Mouse (Mus musculus) granulocyte monocyte progenitor cell, adult 5-6 weeks (primary cell): ENCODE results near the gene Rapgef4. TPM values are rescaled to one million over a fixed set of nuclear protein-coding genes. Genes with fewer than 3 reads are reported as not detected.

Source experiments
- ATAC-seq: replicated peaks from 2 replicates; pipeline ENCODE4 v1.8.0; 2016; ENCODE audit warnings: mild to moderate bottlenecking, moderate TSS enrichment, inconsistent platforms; ENCODE audit not compliant: poor library complexity, severe bottlenecking
- total RNA-seq, 2 experiments: library from RNA; stranded (forward) in 1 of 2; stranded (reverse) in 1 of 2; fragments of 200-712, 200-1000 nt in 1 of 2; fragments of >200 nt in 1 of 2; fragmentation: Nextera tagmentation in 1 of 2; gene quantifications; 2 replicates each; pipeline ENCODE4 v1.2.3; 2014 to 2017

Gene Rapgef4
- total RNA-seq, 2 experiments from 2014 or later = 2.6 to 5.3 TPM

DNA sequence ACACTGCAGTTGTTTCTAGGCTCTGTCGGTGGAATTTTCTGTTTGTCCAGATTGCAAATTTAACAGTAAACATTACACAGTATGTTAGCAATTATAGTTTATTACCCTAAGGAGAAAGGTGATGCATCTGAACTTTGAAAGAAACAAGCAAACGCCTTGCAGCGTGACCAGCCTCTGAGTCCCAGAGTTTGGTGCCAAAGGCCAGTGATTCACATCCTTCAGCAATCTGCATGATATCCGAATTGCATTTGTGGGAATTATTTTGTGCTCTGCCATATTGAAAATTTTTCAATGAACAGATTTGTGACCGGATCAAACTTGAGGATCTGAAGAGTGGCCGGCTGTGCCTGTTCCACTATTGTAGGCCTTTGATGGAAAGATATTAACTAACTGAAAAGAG lies 856 bp downstream of the Rapgef4 start:
- no peak for ATAC-seq

DNA sequence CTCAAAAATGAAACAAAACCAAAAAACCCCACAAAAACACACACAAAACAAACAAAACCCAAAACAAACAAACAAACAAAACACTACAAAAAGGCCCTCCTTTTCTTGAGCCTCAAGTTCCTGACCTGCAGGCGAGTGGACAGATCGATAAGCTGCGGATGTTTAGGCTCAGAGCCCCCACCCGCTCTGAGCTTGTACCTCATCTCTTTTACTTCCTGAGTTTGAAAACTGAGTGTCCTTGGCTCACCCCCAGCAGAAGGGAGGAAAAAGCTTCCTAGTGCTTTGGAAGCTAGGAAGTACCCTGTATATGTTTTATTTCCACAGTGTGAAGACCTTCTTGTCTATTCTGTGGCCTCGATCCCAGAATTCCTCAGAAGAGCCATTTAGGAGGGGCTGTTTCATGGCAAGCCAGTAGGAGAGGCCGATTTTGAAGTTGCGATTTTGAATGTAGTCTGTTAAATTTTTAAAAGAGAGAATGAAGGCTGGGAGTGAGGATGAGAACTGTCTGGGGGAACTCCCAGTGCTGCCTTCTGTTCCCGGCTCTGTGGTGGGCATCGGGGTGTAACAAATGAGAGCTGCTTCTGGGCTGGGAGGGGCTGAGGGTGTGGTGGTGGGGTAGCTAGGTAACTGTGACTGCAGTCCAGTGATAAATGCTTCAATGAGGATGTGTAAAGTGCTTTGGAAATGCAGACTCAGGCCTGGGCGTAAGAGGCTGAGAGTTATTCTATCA lies 2.0 kb downstream of the Rapgef4 start:
- ATAC-seq = no peak

DNA sequence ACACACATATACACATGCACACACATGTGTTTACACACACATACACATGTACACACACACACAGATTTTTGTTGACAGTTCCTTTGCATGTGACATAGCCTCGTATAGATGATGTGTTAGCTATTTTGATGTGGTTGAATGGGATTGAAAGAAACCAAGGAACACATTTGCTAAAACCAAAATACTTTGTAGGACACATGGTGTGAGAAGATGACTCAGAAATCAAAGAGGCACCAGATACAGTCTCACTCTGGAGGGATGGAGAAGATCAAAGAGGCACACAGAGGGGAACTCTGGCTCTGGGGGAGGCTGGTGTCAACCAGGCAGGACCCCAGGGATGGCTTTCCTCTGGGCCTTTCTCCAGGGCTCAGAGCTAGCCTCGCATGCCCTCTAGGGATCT lies 4.7 kb downstream of the Rapgef4 start:
- ATAC-seq = no peak

DNA sequence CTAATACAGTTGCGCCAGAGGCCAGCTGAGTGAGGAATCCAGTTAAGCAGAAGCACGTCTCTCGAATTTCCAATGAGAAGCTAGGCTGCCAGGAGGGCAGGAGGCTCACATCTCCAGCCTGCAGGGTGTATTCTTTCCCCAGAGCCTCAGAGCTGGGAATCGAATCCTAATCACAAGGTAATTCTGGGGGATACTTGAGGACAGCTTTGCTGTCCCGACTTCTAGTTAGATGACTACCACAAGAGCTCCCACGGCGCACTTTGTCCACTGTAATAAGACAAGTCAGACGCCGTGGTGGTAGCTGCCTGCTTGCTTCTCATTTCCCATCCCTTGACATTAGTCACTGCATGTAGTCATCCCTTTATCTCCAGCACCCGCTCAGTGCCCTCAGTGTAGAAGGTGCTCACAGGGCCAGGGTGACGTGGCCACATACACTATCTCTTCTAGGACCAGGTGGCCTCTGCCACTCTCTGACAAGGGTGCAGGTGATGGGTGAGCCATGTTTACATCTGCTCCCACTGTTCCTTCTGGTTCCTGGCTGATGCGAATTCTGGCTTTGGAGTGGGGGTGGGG lies 5.3 kb downstream of the Rapgef4 start:
- no peak for ATAC-seq

DNA sequence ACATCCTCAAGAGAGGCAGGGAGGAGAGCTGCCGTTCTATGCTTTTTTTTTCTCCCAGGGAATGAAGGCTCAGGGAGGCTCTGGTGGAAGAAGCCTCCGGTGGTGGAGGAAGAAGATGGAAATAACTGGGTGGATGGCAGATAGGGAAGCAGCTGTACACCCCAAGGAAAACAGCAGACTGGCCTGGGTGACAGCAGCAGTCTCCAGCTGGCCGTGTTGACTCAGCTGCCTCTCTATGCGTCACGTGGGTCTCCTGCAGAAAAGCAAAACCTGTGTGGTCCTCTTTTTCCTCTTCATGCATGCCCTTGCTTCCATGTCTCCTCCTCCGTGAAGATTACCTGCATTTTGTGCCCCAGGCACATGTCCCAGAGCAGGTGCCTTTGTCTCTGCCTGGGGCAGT lies 7.5 kb downstream of the Rapgef4 start:
- ATAC-seq = no peak

DNA sequence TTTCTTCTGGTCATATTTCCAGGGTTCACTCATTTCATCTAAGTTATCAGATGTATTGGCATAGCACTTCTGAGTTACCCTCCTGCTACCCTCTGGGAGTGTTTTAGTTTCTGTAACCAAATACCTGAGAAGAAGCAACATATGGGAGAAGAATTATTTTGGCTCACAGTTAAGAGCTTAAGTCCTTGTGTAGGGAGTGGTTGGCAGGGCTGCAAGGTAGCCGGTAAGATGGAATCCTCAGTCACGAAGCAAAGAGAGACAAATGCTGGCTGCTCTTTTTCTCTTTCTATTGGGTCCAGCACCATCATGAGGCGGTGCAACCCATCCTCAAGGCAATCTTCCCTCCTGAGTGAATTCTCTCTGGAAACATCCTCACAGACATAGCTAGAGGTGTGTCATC lies 11.1 kb downstream of the Rapgef4 start:
- ATAC-seq = no peak

DNA sequence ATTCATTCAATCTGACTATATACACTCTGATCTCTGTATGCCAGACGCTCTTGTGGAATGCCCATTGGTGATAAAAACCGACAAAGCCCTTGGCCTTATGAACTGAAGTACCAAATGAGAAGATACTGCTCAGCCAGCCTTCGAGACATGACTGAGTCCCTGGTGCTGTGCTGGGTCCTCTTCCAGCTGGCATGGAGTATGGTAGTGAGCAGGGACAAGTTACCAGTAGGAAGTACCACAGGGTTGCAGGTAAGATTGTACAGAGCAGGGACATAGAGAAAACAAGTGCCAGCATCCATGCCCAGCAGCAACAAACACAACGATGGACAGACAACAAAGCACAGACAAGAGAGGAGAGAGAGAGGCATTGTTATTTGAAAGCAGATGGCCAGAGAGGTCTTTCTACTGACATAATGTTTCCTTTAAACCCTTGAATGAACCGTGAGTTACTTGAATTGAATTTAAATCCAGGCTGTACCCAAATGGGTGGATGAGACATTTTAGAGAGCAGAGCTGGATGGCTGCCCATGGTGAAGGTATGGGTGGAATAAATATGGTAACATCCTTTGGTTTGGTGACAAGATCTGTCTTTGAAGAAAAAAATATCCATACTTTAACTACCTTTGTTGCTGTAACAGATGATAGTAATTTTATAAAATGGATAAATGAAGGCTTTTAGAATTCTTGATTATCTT lies 12.8 kb downstream of the Rapgef4 start:
- ATAC-seq = no peak

DNA sequence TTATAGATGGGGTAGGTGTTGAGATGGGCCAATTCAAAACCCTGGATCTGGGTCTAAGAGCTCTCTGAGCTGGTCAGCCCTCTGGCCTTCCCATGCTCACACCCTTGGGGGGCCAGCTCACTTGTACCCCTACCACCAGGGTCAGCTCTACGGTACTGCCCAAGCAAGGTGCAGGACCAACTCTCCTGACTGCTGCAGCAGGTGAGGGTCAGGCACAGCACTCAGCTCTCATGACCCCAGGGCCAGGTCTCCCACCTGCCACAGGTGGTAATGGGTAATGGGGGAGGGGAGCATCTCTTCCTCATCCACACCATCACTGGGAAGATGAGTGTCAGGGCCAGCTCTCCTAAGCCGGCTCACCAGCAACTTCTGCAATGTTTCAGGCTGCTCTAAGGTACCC lies 17.5 kb downstream of the Rapgef4 start:
- ATAC-seq = no peak

DNA sequence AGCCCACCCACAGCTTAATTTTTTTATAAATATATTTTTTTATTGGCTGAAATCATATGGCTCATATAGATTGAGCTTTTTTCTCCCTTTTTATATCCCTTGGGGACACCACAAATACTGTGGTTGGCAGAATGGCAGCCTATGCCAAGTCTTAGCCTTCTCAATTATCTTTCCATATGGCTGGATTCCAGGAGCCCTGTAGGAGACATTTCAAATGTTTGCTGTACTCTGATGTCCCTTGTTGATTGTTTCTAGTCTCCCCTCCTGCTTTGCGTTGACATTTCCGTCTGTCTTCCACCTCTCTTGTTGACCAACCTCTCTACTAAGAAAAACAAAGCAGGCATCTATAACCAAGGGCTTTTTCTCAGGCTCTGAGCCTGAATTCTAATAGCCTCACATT lies 19.1 kb downstream of the Rapgef4 start:
- ATAC-seq = no peak

DNA sequence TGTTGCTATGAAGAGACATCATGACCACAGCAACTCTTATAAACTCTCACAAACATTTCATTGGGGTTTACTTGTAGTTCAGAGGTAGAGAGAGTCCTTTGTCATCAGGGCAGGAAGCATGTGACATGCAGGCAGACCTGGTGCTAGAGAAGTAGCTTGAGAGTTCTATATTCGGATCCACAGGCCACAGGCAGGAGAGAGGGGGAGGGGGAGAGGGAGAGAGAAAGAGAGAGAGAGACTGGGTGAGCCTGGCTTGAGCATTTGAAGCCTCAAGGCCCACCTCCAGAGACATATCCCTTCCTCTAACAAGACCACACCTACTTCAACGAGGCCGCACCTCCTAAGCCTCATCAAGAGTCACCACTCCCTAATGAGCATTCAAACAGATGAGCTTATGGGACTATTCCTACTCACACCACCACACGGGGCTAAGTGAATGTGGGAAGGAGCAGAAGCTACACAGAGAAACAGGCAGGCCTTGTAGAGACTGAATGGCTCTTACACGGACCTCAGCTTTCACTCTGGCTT lies 21.9 kb downstream of the Rapgef4 start:
- ATAC-seq = no peak

DNA sequence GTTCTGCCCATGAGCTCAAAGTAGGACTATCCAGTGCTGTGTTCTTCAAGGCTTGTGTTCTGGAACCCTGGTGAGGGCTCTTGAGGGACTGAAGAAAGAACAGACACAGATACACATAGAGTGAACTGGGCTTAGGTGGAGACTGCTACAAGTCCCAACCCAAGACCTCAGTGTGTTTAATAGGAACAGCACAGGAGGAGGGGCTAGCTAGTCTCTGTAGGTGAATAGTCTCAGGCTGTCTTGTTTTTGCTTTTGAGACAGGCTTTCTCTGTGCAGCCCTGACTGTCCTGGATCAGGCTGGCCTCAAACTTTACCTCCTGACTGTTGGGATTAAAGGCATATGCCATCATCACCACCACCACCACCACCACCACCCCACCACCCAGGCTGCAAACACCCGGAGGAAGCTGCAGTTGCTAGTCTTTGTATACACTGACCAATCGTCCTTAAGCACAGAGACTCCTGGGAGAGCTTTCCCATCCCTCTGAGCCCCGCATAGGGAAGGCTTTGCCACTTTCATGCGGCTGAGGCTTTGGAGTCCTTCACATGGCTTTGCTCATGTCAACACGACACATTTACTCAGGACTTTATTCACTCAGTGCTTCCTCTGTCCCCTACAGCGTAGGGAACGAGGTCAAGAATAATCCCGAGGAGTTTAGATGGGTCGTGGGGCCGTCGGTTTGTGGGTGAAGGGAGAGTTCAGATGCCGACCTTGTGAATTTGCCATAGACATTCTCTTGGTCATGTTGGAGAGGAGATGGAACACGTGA lies 22.9 kb downstream of the Rapgef4 start:
- ATAC-seq = no peak

DNA sequence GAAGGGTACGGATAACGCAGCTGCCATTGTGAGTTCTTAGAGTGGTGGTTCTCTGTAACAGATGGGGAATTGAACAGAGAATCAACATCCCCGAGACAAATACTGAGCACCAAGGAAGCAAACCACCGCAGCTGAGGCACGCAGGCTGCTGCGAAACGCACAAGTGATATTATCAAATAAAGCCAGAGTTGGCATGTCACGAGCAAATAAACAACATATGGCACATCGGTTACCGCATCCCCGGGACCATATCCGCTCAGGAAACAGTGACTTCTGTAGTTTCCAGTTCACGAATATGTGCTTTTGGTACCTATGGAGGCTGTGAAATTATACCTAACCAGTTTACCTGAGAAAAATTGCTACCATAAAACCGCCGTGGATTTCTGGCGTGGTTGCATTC lies 24.0 kb downstream of the Rapgef4 start:
- no peak for ATAC-seq

DNA sequence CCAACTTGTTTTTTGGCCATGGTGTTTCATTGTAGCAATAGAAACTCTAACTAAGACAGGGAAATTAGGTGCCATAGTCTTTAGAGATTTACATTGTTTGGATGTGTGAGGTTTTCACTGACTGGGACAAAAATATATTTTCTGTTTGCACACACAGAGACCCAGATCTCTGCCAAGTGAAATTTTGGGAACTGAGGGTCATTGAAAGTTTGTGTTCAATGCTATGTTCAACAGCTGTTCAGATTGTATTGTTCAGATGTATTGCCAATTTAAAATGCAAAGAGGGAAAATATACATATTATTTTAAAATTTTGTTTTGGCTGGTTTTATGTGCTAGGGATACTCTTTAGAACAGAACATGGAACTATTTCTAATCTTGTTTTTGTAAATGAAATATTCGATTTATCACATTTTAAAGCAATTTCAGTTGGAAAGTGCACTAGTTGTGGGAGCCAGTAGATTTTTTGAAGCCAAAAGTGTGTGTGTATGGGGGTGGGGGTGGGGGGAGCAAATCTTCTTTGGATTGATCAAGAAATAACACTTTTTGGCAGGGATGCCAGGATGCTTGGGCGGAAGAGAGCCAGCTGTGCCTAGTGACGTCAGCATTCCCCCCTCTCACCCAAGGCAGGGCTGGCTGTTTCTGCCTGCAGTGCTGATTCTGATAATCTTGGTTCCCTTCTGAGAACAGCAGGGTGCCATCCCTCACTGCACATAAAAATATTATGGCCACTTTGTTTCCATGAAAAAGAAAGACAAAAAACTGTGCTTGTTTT lies 28.6 kb downstream of the Rapgef4 start:
- ATAC-seq = no peak

DNA sequence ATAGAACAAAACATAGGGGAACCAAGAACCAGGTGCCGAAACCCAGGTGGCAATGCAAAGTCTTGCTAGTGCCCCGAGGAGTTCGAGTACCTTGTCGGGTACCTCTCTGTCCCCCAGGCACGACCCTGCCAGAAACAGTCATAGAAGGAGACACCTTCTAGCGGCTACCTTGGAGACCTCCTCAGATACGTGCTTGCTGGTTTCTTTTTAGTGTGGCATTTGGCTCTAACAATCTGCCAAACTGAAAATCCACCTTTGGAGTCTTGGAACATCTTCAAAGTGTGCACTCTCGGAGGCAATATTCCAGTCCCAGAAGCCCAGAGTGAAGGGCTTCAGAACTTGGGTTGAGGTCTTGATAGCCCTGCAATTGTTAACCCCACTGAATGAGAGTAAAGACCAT lies 34.3 kb downstream of the Rapgef4 start:
- no peak for ATAC-seq

DNA sequence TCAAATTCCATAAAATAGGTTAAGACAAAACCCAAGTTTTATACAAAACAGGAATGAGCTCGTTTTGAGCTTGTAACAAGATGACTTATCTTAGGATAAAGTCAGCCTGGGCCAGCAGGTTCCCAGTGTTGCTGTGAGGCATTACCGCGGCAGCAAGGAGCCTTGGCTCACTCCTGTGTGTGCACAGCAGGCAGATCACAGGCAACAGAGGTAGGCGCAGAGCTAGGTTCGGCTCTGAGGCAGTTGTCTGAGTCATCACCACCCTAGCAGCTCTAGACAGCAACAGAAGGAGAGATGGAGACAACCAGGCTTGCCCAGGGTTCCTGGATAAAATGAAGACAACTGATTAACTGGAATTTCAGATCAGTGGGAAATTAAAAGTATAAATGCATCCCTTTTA lies 35.0 kb downstream of the Rapgef4 start:
- no peak for ATAC-seq

DNA sequence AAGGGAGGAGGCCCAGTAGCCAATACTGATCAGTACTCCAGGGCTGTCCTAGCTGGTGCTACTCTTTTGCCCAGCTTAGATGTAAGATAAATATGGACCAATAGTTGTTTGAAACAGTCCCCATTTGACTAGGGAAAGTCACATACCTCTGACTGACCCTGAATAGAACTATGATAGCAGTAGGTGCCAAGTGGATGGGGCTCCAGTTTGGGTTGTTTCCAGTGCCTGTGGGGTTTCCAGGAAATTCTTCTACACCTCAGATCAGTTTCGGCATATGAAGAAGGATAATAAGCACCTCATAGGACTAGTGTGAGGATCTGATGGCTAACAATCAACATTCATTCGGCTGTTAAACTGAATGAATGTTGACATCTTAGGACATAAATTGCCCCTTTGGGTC lies 36.1 kb downstream of the Rapgef4 start:
- ATAC-seq = no peak

DNA sequence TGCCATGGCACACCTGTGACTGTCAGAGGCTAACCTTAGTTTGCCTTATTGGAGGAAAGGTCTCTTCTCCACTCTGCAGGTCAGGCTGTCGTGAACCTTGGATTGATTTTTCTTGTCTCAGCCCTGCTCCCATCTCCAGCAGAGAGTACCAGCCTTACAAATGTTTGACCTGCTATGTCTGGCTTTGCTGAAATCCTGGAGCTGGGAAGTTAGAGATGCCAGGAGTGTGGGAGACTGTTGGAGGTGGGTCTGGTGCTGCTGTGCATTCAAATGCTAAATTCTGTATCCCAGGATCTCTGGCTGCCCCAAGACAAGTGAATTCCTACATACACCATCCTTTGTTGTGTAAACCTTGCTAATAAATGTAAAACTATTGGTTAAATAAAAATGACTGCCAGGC lies 37.7 kb downstream of the Rapgef4 start:
- ATAC-seq = no peak

DNA sequence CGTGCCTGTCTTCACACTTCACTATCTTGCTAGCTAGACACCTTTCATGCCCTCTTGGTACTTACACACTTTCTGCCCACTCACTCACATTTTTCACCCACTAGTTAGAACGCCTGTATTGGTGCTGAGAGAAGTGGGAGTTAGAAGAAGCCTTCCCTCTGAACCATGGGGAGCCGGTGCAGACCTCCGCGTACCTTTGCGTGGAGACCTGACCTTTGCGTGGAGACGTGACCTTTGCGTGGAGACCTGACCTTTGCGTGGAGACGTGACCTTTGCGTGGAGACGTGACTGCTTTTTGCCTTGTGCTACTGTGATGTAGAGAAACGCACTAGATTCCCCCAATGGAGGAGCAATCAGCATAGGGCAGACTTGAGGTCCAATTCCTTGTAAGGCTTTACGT lies 39.7 kb downstream of the Rapgef4 start:
- no peak for ATAC-seq

DNA sequence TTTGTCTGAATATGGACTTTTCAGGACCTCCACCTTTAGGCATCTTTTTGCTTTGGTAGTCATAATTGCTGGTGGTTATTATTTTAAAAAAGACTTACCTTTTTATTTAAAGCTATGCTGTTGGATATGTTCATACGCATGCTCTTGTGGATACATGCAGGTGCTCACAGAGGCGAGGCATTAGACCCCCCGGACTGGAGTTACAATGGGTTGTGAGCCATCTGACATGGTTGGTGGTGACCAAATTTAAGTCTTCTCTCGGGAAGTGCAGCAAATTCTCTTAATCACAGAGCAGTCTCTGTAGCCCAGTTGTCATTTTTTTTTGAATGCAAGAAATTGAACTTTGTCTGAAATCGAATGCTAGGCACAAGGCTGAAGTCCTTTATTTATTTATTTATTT lies 40.4 kb downstream of the Rapgef4 start:
- no peak for ATAC-seq

DNA sequence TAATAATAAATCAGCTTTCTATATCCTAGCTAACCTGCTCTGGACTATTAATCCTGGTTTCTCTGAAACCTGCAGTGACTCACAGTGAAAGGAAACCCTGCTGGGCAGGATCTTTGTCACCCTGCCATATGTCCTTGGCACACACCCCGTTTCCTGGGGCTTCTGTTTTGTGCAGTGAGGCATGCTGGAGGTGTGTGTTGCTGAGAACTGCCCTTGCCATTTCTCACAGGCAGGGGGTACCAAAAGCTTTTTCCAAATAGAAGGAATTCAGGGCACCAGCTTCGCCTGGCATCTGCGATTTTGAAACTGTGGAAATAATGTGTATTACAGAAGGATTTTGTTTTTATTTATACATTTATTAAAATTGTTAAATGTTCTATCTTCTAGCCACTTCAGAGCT lies 40.8 kb downstream of the Rapgef4 start:
- no peak for ATAC-seq
